Mouse (Mus musculus): ENCODE results near the gene Clcn7. TPM values are rescaled to one million over a fixed set of nuclear protein-coding genes. Genes with fewer than 3 reads are reported as not detected.

Gene Clcn7
- polyA plus RNA-seq, 1 experiment from 2014 or later = 18.9 TPM

DNA sequence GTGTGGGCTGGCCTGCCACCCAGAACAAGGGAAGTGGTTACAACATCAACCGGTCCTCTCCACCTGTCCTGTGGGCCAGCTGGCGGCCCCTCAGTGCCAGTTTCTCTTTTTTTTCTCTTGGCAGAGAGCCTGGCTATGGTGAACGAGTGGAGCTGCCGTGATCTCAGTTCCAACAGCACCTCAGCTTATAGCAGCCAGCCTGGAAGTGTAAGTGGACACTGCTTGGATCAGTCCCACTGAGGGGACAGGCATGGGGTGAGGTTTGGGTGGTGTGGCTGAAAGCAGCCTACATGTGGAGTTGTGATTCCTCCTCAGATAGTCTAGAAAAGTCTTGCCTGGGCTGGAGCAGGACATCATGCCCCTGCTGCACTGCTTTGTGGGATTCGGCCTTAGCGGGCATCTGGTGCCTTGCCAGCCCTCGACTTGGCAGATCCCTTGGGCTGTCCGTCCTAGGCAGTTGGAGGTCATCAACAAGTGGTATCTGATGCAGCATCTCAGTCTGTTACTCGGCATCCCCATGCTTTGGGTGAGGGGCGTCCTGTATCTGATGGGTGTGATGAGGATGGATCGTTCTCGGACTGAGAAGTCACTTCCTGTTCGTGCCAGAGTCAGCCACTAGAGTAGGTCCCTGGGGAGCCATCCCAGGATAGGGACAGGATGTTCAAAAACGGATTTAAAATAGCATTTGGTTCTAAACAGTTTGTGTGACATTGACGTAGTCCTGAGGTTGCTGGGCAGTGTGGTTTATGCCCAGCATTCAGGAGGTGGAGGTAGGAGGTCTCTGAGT, 77.7 kb downstream of the Clcn7 start:
- Histone ChIP-seq H3K4me3 (ENCODE audit: low read depth, low read length) (no peak overlapping the region), H3K36me3 (ENCODE audit: control insufficient read depth, insufficient read depth, low read length) (peaks cover 25% of the 10 kb centered on the region), H3K9me3 (replicated peaks; ENCODE audit: control insufficient read depth, low read length) (no peaks in the 10 kb centered on the region), H3K4me2 (no peak overlapping the region), H3K27ac (ENCODE audit: low read depth, low read length) (no peak overlapping the region), H3K4me1 (ENCODE audit: control insufficient read depth, insufficient read depth, low read length) (no peaks in the 10 kb centered on the region), H3K27me3 (ENCODE audit: control insufficient read depth, insufficient read depth, low read length) (no peaks in the 10 kb centered on the region), H3K9ac (ENCODE audit: low read depth, low read length) (no peak overlapping the region)
- no peak for ATAC-seq (replicated peaks; ENCODE audit: insufficient number of reproducible peaks, low FRiP score, low TSS enrichment)
- 82% methylated on average over 15 of the region's 15 CpGs for WGBS (ENCODE audit: insufficient replicate concordance)

DNA sequence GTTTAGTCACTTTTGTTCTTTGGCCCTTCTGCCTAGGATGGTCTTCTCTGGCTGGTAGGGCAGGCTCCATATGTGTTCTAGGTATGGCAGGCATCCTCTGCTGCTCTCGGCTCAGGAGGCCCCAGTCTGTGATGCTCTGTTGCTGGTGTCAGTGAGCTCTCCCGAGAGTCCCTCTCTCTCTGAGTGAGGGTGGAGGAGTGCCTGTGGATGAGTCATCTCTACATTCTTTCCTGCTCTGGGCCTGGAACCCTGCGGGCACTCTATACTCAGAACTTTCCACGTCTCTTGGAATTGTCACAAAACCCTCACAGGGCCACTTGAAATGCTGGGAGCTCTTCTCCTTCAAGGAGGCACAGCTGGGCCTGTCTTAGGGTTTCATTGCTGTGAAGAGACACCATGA, 78.5 kb downstream of the Clcn7 start:
- Histone ChIP-seq H3K4me1 (ENCODE audit: control insufficient read depth, insufficient read depth, low read length) (no peaks in the 10 kb centered on the region), H3K9me3 (replicated peaks; ENCODE audit: control insufficient read depth, low read length) (no peaks in the 10 kb centered on the region), H3K27me3 (ENCODE audit: control insufficient read depth, insufficient read depth, low read length) (no peaks in the 10 kb centered on the region), H3K4me3 (ENCODE audit: low read depth, low read length) (no peak overlapping the region), H3K9ac (ENCODE audit: low read depth, low read length) (no peak overlapping the region), H3K27ac (ENCODE audit: low read depth, low read length) (no peak overlapping the region), H3K36me3 (ENCODE audit: control insufficient read depth, insufficient read depth, low read length) (peaks cover 26% of the 10 kb centered on the region), H3K4me2 (no peak overlapping the region)
- no peak for ATAC-seq (replicated peaks; ENCODE audit: insufficient number of reproducible peaks, low FRiP score, low TSS enrichment)
- 71% methylated on average over 4 of the region's 4 CpGs for WGBS (ENCODE audit: insufficient replicate concordance)

Other genes starting within 250 kb of the Clcn7 start
- gene Nubp2, start 247.0 kb upstream of the Clcn7 start, polyA plus RNA-seq (2014; fragmentation: Nextera tagmentation; extraction: Ambion mirVana) = 42.3 and 43.3 TPM in 2 replicates
- 25.2 and 26.5 TPM in 2 replicates for gene Spsb3, start 246.7 kb upstream of the Clcn7 start, polyA plus RNA-seq (2014; fragmentation: Nextera tagmentation; extraction: Ambion mirVana)
- gene Eme2, start 238.3 kb upstream of the Clcn7 start, polyA plus RNA-seq (2014; fragmentation: Nextera tagmentation; extraction: Ambion mirVana) = 15.3 and 19.3 TPM in 2 replicates
- gene Mrps34, start 238.3 kb upstream of the Clcn7 start, polyA plus RNA-seq (2014; fragmentation: Nextera tagmentation; extraction: Ambion mirVana) = 85.6 and 92.1 TPM in 2 replicates
- gene Nme3, start 236.9 kb upstream of the Clcn7 start, polyA plus RNA-seq (2014; fragmentation: Nextera tagmentation; extraction: Ambion mirVana) = 35.7 and 37.9 TPM in 2 replicates
- 33.0 and 34.2 TPM in 2 replicates for gene Mapk8ip3, start 196.4 kb upstream of the Clcn7 start, polyA plus RNA-seq (2014; fragmentation: Nextera tagmentation; extraction: Ambion mirVana)
- gene Jpt2, start 172.7 kb upstream of the Clcn7 start, polyA plus RNA-seq (2014; fragmentation: Nextera tagmentation; extraction: Ambion mirVana) = 109 and 148 TPM in 2 replicates
- gene Cramp1l, start 117.6 kb upstream of the Clcn7 start, polyA plus RNA-seq (2014; fragmentation: Nextera tagmentation; extraction: Ambion mirVana) = 6.8 and 8.9 TPM in 2 replicates
- 17.4 and 17.9 TPM in 2 replicates for gene Ift140, start 117.3 kb upstream of the Clcn7 start, polyA plus RNA-seq (2014; fragmentation: Nextera tagmentation; extraction: Ambion mirVana)
- 14.4 and 18.5 TPM in 2 replicates for gene Tmem204, start 49.8 kb upstream of the Clcn7 start, polyA plus RNA-seq (2014; fragmentation: Nextera tagmentation; extraction: Ambion mirVana)
- 22.1 and 25.4 TPM in 2 replicates for gene Telo2, start 17.4 kb upstream of the Clcn7 start, polyA plus RNA-seq (2014; fragmentation: Nextera tagmentation; extraction: Ambion mirVana)
- 0.10 TPM in 1 of 2 replicates, not detected in the other for gene Ptx4, start 12.6 kb upstream of the Clcn7 start, polyA plus RNA-seq (2014; fragmentation: Nextera tagmentation; extraction: Ambion mirVana)
- not detected in 2 replicates for gene Ccdc154, start 29.1 kb downstream of the Clcn7 start, polyA plus RNA-seq (2014; fragmentation: Nextera tagmentation; extraction: Ambion mirVana)
- 0.17 TPM in 1 of 2 replicates, not detected in the other for gene Gm38655, start 42.1 kb downstream of the Clcn7 start, polyA plus RNA-seq (2014; fragmentation: Nextera tagmentation; extraction: Ambion mirVana)
- 24.6 and 26.7 TPM in 2 replicates for gene BC003965, start 51.2 kb downstream of the Clcn7 start, polyA plus RNA-seq (2014; fragmentation: Nextera tagmentation; extraction: Ambion mirVana)
- gene Unkl, start 55.0 kb downstream of the Clcn7 start, polyA plus RNA-seq (2014; fragmentation: Nextera tagmentation; extraction: Ambion mirVana) = 2.9 and 3.2 TPM in 2 replicates
- gene Gnptg, start 106.7 kb downstream of the Clcn7 start, polyA plus RNA-seq (2014; fragmentation: Nextera tagmentation; extraction: Ambion mirVana) = 22.6 and 25.5 TPM in 2 replicates
- gene Tsr3, start 106.8 kb downstream of the Clcn7 start, polyA plus RNA-seq (2014; fragmentation: Nextera tagmentation; extraction: Ambion mirVana) = 32.1 and 33.6 TPM in 2 replicates
- 0.35 and 0.63 TPM in 2 replicates for gene Baiap3, start 123.0 kb downstream of the Clcn7 start, polyA plus RNA-seq (2014; fragmentation: Nextera tagmentation; extraction: Ambion mirVana)
- gene Ube2i, start 141.2 kb downstream of the Clcn7 start, polyA plus RNA-seq (2014; fragmentation: Nextera tagmentation; extraction: Ambion mirVana) = 471 and 482 TPM in 2 replicates
- not detected in 2 replicates for gene Prss34, start 165.0 kb downstream of the Clcn7 start, polyA plus RNA-seq (2014; fragmentation: Nextera tagmentation; extraction: Ambion mirVana)
- not detected in 2 replicates for gene Prss28, start 175.3 kb downstream of the Clcn7 start, polyA plus RNA-seq (2014; fragmentation: Nextera tagmentation; extraction: Ambion mirVana)
- gene Prss29, start 185.3 kb downstream of the Clcn7 start, polyA plus RNA-seq (2014; fragmentation: Nextera tagmentation; extraction: Ambion mirVana) = not detected in 2 replicates
- not detected in 2 replicates for gene Tpsab1, start 212.2 kb downstream of the Clcn7 start, polyA plus RNA-seq (2014; fragmentation: Nextera tagmentation; extraction: Ambion mirVana)
- gene Tpsb2, start 232.9 kb downstream of the Clcn7 start, polyA plus RNA-seq (2014; fragmentation: Nextera tagmentation; extraction: Ambion mirVana) = not detected in 2 replicates
- 0.69 and 1.6 TPM in 2 replicates for gene Tpsg1, start 235.9 kb downstream of the Clcn7 start, polyA plus RNA-seq (2014; fragmentation: Nextera tagmentation; extraction: Ambion mirVana)

Measured in heart, embryonic 11.5 days (tissue).